Mouse (Mus musculus): ENCODE data around the gene Upk3bl. TPM values are rescaled to one million over a fixed set of nuclear protein-coding genes. Genes with fewer than 3 reads are reported as not detected.

Gene Upk3bl
- polyA plus RNA-seq, 1 experiment: 0.11 TPM

GRCm38 (mm10) chr5:136026859-136027258 lies 27.4 kb upstream of the Upk3bl start:
- H3K4me3 ChIP-seq (ENCODE audit: insufficient read depth, poor library complexity, severe bottlenecking): no peak overlapping the region
- TF ChIP-seq FOSL1 (IDR thresholded peaks at IDR 0.05; ENCODE audit: insufficient read depth, low read length, poor library complexity, severe bottlenecking): no peak
- no peaks in the 10 kb centered on the region for H3K79me2 ChIP-seq (ENCODE audit: control insufficient read depth, insufficient read depth)
- no peaks in the 10 kb centered on the region for H3K27me3 ChIP-seq (ENCODE audit: control insufficient read depth, insufficient read depth, insufficient read length)
- no peak overlapping the region for H3ac ChIP-seq (ENCODE audit: control insufficient read depth, insufficient read length, low read depth)
- H3K79me3 ChIP-seq (ENCODE audit: low read depth): no peaks in the 10 kb centered on the region
- peaks cover 7% of the 10 kb centered on the region for H3K36me3 ChIP-seq (ENCODE audit: control insufficient read depth, insufficient read depth)

- Histone ChIP-seq H3ac (ENCODE audit: control insufficient read depth, insufficient read length, low read depth) (no peak overlapping the region), H3K36me3 (ENCODE audit: control insufficient read depth, insufficient read depth) (peaks cover 7% of the 10 kb centered on the region), H3K4me3 (ENCODE audit: insufficient read depth, poor library complexity, severe bottlenecking) (no peak overlapping the region), H3K79me2 (ENCODE audit: control insufficient read depth, insufficient read depth) (no peaks in the 10 kb centered on the region), H3K27me3 (ENCODE audit: control insufficient read depth, insufficient read depth, insufficient read length) (no peaks in the 10 kb centered on the region), H3K79me3 (ENCODE audit: low read depth) (no peaks in the 10 kb centered on the region)
- no peak for TF ChIP-seq CTCF (IDR thresholded peaks at IDR 0.05; ENCODE audit: control insufficient read depth, insufficient read depth, insufficient read length)
- no peak for TF ChIP-seq FOSL1 (IDR thresholded peaks at IDR 0.05; ENCODE audit: insufficient read depth, low read length, poor library complexity, severe bottlenecking)
- no peak for TF ChIP-seq MYOG (IDR thresholded peaks at IDR 0.05; ENCODE audit: control insufficient read depth, extremely low read depth, insufficient read length)
- no peak for TF ChIP-seq MAX (IDR thresholded peaks at IDR 0.05)
- no peak for TF ChIP-seq CEBPB (IDR thresholded peaks at IDR 0.05; ENCODE audit: low read depth)
- no peak for TF ChIP-seq USF1 (IDR thresholded peaks at IDR 0.05; ENCODE audit: low read depth)
- TF ChIP-seq MYOD1 (IDR thresholded peaks at IDR 0.05; ENCODE audit: control insufficient read depth, insufficient read length, low read depth): no peak
Measured at GRCm38 (mm10) chr5:136027612-136028311, 26.5 kb upstream of the Upk3bl start.

GRCm38 (mm10) chr5:136034868-136035267 lies 19.4 kb upstream of the Upk3bl start:
- Histone ChIP-seq H3K4me3 (ENCODE audit: insufficient read depth, poor library complexity, severe bottlenecking) (no peak overlapping the region), H3ac (ENCODE audit: control insufficient read depth, insufficient read length, low read depth) (no peak overlapping the region), H3K79me2 (ENCODE audit: control insufficient read depth, insufficient read depth) (no peaks in the 10 kb centered on the region), H3K27me3 (ENCODE audit: control insufficient read depth, insufficient read depth, insufficient read length) (no peaks in the 10 kb centered on the region), H3K79me3 (ENCODE audit: low read depth) (no peaks in the 10 kb centered on the region), H3K36me3 (ENCODE audit: control insufficient read depth, insufficient read depth) (peaks cover 7% of the 10 kb centered on the region)
- TF ChIP-seq MYOG (IDR thresholded peaks at IDR 0.05; ENCODE audit: control insufficient read depth, extremely low read depth, insufficient read length) (no peak), USF1 (IDR thresholded peaks at IDR 0.05; ENCODE audit: low read depth) (no peak), CEBPB (IDR thresholded peaks at IDR 0.05; ENCODE audit: low read depth) (no peak), FOSL1 (IDR thresholded peaks at IDR 0.05; ENCODE audit: insufficient read depth, low read length, poor library complexity, severe bottlenecking) (no peak), MAX (IDR thresholded peaks at IDR 0.05) (no peak), CTCF (IDR thresholded peaks at IDR 0.05; ENCODE audit: control insufficient read depth, insufficient read depth, insufficient read length) (no peak), MYOD1 (IDR thresholded peaks at IDR 0.05; ENCODE audit: control insufficient read depth, insufficient read length, low read depth) (no peak)

- TF ChIP-seq FOSL1 (IDR thresholded peaks at IDR 0.05; ENCODE audit: insufficient read depth, low read length, poor library complexity, severe bottlenecking) (no peak), USF1 (IDR thresholded peaks at IDR 0.05; ENCODE audit: low read depth) (no peak), MYOG (IDR thresholded peaks at IDR 0.05; ENCODE audit: control insufficient read depth, extremely low read depth, insufficient read length) (no peak)
- H3K27me3 ChIP-seq (ENCODE audit: control insufficient read depth, insufficient read depth, insufficient read length): no peaks in the 10 kb centered on the region
Measured at GRCm38 (mm10) chr5:136035285-136035684, 19.0 kb upstream of the Upk3bl start.

GRCm38 (mm10) chr5:136036667-136037066 lies 17.6 kb upstream of the Upk3bl start:
- no peaks in the 10 kb centered on the region for H3K36me3 ChIP-seq (ENCODE audit: control insufficient read depth, insufficient read depth)
- TF ChIP-seq CEBPB (IDR thresholded peaks at IDR 0.05; ENCODE audit: low read depth): no peak
- no peak for TF ChIP-seq MYOD1 (IDR thresholded peaks at IDR 0.05; ENCODE audit: control insufficient read depth, insufficient read length, low read depth)
- TF ChIP-seq CTCF (IDR thresholded peaks at IDR 0.05; ENCODE audit: control insufficient read depth, insufficient read depth, insufficient read length): no peak
- TF ChIP-seq FOSL1 (IDR thresholded peaks at IDR 0.05; ENCODE audit: insufficient read depth, low read length, poor library complexity, severe bottlenecking): no peak
- TF ChIP-seq MAX (IDR thresholded peaks at IDR 0.05): no peak
- TF ChIP-seq USF1 (IDR thresholded peaks at IDR 0.05; ENCODE audit: low read depth): no peak
- no peak for TF ChIP-seq MYOG (IDR thresholded peaks at IDR 0.05; ENCODE audit: control insufficient read depth, extremely low read depth, insufficient read length)
- H3K27me3 ChIP-seq (ENCODE audit: control insufficient read depth, insufficient read depth, insufficient read length): no peaks in the 10 kb centered on the region
- no peaks in the 10 kb centered on the region for H3K79me2 ChIP-seq (ENCODE audit: control insufficient read depth, insufficient read depth)
- H3K4me3 ChIP-seq (ENCODE audit: insufficient read depth, poor library complexity, severe bottlenecking): no peak overlapping the region
- H3K79me3 ChIP-seq (ENCODE audit: low read depth): no peaks in the 10 kb centered on the region
- no peak overlapping the region for H3ac ChIP-seq (ENCODE audit: control insufficient read depth, insufficient read length, low read depth)

More at GRCm38 (mm10) chr5:136035285-136035684, 19.0 kb upstream of the Upk3bl start:
- Histone ChIP-seq H3K36me3 (ENCODE audit: control insufficient read depth, insufficient read depth) (peaks cover 6% of the 10 kb centered on the region), H3K79me3 (ENCODE audit: low read depth) (no peaks in the 10 kb centered on the region), H3K79me2 (ENCODE audit: control insufficient read depth, insufficient read depth) (no peaks in the 10 kb centered on the region), H3ac (ENCODE audit: control insufficient read depth, insufficient read length, low read depth) (no peak overlapping the region), H3K4me3 (ENCODE audit: insufficient read depth, poor library complexity, severe bottlenecking) (no peak overlapping the region)

Measured in C2C12 (cell line).